Mouse (Mus musculus) kidney, adult 18-20 months (tissue): Measurements from ENCODE around the gene Zfp174.

Experiments
- DNase-seq: peaks from one replicate; pipeline ENCODE4 v3.0.0; 2021

The Zfp174 gene

DNA sequence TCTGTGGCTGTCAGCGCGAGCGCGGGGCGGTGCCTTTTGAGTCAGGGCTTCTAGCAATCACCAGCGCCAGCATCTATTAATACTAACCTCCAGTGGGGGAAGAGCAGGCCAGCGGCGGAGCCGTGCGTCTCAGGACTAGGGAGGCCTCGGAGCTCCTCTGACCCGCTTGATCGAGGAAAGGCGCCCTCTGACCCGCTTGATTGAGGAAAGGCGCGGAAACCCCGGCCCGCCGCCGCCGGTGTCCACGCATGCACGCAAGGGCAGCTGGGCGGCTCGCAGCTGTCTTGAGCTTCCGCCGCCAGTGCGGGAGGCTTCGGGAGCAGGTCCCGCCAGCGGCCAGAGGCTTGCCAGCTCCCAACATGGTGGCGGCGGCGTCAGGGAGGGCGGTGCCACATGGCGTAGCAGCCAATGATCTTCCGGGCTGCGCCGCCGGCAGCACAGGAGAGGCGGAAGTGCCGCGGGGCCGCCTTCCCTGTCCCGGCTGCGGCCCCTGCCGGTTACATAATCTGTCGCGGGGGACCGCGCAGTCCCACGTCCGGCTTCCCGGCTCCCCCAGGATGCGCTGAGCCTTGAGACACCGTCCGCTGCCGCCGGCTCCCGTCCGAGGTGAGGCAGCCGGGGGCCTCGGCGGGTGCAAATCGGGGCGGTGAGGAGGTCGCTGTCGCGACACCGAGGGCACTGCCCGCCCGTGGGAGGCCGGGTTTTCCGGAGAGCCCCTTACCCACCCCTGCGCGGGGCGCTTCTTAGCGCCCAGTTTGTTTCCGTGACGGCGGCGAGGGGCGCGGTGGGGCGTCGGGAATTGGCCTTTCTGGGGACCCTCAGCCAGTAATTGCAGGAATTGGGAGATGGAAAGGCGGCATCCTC lies 37.4 kb downstream of the Zfp174 start, which contains the start of the genes Zfp597 and Gm20695:
Gene Zfp597 (minus strand): TSS at position 361 of the 864 bp plus-strand sequence.
Gene Gm20695 (plus strand): TSS at position 448 of the 864 bp plus-strand sequence.
- peak; percentile 95 for DNase-seq

DNA sequence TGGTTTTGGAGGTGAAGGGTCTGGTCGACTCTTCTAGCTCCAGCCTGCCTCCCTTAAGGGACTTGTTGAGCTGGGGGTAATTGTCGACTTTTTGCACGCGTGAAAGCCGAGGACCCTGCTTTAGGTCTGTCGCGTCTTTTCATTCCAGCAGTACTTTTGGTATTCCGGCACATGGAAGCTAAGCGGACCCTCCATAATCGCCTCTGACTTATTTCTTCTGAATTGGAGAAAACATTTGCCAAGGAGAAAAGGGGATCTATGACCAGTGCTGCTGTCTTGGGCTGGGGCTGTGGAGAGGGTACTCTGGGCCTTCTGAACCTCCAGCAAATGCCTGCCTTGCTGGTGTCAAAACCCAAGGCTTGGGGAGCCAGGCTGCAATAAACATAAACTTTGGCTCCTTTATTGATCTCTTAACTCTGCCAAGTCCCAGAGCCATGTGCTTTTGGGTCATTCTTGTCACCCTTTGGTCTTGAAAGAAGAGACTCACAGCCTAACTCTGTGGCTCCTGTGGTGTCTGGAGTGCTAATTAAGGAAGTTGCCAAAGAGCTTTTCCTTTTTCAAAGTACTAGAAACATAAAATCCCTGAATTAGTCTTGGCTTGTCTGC lies 38.1 kb downstream of the Zfp174 start:
- DNase-seq = peak; percentile 18

DNA sequence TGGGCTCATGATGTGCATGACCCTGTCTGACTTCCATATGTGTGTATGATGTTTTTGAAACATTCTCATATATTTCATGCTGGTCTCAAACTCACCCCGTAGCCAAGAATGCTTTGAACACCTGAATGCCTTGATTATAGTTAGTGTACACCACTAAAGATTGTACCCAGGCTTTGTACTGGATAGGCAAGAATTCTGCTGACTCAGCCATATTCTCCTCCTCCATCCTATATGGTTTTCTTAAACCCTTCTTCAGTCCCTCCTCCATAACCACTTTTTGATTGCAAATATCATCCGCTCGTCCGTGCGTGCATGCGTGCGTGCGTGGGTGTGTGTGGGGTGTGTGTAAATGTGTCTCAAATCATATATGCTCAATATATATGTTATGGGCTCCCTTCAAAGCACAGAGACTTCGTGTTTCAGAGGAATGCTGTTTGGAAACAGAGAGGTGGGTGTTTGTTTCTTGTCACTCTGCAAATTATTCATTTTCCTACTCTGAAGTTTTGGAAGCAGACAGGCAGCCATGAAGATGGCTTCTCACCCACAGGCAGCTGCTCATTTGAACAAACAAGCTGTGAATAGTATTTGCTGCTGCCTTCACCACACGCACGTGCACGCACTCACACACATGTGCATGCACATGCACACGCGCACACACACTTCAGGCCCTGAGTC lies 44.7 kb downstream of the Zfp174 start:
- DNase-seq = no peak

DNA sequence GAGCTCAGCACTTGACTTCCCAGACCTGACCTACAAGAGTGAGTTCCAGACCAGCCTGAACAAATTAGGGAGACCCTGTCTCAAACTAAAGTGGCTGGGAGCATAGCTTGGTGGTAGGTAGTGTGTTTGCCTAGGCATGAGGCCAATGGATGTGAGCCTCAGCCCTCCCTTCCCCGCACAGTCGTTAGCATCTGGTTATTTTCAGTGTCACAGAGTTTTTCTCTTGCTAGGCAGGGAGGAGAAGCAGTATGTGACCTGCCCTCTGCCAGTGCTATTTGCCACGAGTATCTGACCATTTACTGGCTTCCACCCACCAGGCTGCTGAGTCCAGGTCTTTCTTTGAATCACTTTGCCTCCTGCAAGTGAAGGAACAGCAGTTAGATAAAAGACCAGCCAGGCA lies 46.7 kb downstream of the Zfp174 start:
- no peak for DNase-seq

- peak; percentile 20 for DNase-seq
Observed at GRCm38 (mm10) chr16:3895173-3895792, 48.2 kb downstream of the Zfp174 start.

DNA sequence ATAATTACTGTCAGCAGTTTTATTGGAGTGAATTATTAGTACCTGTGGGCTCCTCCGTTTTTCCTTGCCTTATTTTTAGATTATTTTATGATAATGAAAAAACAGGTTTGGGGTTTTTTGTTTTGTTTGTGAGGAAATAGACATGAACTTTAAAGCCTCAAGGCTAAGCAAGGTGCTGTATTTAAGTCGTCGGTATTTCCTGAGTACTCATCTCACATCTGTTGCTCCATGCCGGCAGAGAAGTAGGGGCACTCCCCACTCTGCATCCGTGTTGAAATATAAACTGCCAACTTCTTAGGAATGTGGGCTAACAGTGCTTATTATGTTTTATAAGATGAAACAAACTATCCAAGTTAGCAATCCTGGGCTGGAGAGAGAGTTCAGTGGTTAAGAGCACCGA lies 49.0 kb downstream of the Zfp174 start:
- no peak for DNase-seq

DNA sequence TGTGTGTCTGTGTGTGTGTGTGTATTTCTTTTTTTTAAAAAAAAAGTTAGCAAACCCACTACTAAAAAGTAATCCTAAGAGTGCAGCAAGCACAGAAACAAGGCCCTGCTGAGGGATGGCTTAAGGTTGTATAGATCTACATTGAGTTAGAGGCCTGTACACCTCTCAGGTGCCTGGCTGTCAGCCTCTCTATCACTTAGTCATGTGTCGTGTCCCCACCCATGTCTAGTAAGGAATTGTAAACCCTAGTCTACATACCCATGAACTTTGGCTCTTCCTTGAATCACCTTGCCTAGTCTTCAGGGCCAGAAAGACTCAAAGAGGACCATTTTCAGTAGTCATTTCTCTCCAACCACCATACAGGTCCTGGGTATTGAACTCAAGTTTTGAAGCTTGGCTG lies 49.5 kb downstream of the Zfp174 start:
- DNase-seq = no peak

- no peak for DNase-seq
Observed at GRCm38 (mm10) chr16:3907471-3907870, 60.4 kb downstream of the Zfp174 start.
